Mouse (Mus musculus): Measurements from ENCODE around the gene Hipk1.

Gene Hipk1

GRCm38 (mm10) chr3:103746711-103747110 is 44.7 kb downstream of the Hipk1 start:
- DNase-seq (ENCODE audit: low read depth, low spot score), result no peak

GRCm38 (mm10) chr3:103745001-103745770 is 46.2 kb downstream of the Hipk1 start:
- no peak for DNase-seq (ENCODE audit: low read depth, low spot score)

GRCm38 (mm10) chr3:103743208-103743607 is 48.2 kb downstream of the Hipk1 start:
- no peak for DNase-seq (ENCODE audit: low read depth, low spot score)

GRCm38 (mm10) chr3:103740342-103740741 is 51.0 kb downstream of the Hipk1 start:
- DNase-seq (ENCODE audit: low read depth, low spot score), result no peak

- no peak for DNase-seq (ENCODE audit: low read depth, low spot score)
Measured at GRCm38 (mm10) chr3:103739329-103739728, 52.0 kb downstream of the Hipk1 start, which contains the start of gene Gm10964. TSS of gene Gm10964 (plus strand) at chr3:103739366.

GRCm38 (mm10) chr3:103737778-103738571 is 53.4 kb downstream of the Hipk1 start, which contains the start of gene Olfml3:
TSS of gene Olfml3 (minus strand) at chr3:103738001.
- DNase-seq (ENCODE audit: low read depth, low spot score), result peak; percentile 25

GRCm38 (mm10) chr3:103737061-103737754 is 54.2 kb downstream of the Hipk1 start:
- no peak for DNase-seq (ENCODE audit: low read depth, low spot score)

- no peak for DNase-seq (ENCODE audit: low read depth, low spot score)
Measured at GRCm38 (mm10) chr3:103735776-103736600, 55.4 kb downstream of the Hipk1 start.

- no peak for DNase-seq (ENCODE audit: low read depth, low spot score)
Measured at GRCm38 (mm10) chr3:103734696-103735519, 56.5 kb downstream of the Hipk1 start.

GRCm38 (mm10) chr3:103733799-103734695 is 57.3 kb downstream of the Hipk1 start:
- no peak for DNase-seq (ENCODE audit: low read depth, low spot score)

- DNase-seq (ENCODE audit: low read depth, low spot score), result no peak
Measured at GRCm38 (mm10) chr3:103733176-103733575, 58.2 kb downstream of the Hipk1 start.

GRCm38 (mm10) chr3:103732116-103732515 is 59.2 kb downstream of the Hipk1 start:
- DNase-seq (ENCODE audit: low read depth, low spot score), result no peak

GRCm38 (mm10) chr3:103729850-103730249 is 61.5 kb downstream of the Hipk1 start:
- no peak for DNase-seq (ENCODE audit: low read depth, low spot score)

GRCm38 (mm10) chr3:103727813-103728326 is 63.5 kb downstream of the Hipk1 start:
- no peak for DNase-seq (ENCODE audit: low read depth, low spot score)

GRCm38 (mm10) chr3:103726642-103727041 is 64.7 kb downstream of the Hipk1 start:
- no peak for DNase-seq (ENCODE audit: low read depth, low spot score)

GRCm38 (mm10) chr3:103724137-103724536 is 67.2 kb downstream of the Hipk1 start:
- DNase-seq (ENCODE audit: low read depth, low spot score), result no peak

- DNase-seq (ENCODE audit: low read depth, low spot score), result no peak
Measured at GRCm38 (mm10) chr3:103718728-103719127, 72.6 kb downstream of the Hipk1 start.

GRCm38 (mm10) chr3:103716774-103717760 is 74.3 kb downstream of the Hipk1 start:
- no peak for DNase-seq (ENCODE audit: low read depth, low spot score)
